Mouse (Mus musculus) kidney, postnatal 0 days (tissue): Measurements from ENCODE around the gene Tm9sf1. TPM values are rescaled to one million over a fixed set of nuclear protein-coding genes. Genes with fewer than 3 reads are reported as not detected.

Experiments used
- ATAC-seq: fragments of 200-750 bp; cut with Nextera tagmentation; replicated peaks from 2 replicates; pipeline ENCODE4 v1.8.0; 2017; ENCODE audit warnings: low read depth, moderate number of reproducible peaks, moderate TSS enrichment, moderate library complexity; ENCODE audit not compliant: low FRiP score
- DNase-seq: peaks from one replicate; pipeline ENCODE4 v3.0.0-alpha.2; 2016; ENCODE audit warnings: low spot score
- H3K27ac ChIP-seq: fragments of 300-500 bp; sonication (generic); 2 replicates; pipeline ENCODE4 v1.5.1; 2014; ENCODE audit warnings: mild to moderate bottlenecking
- H3K27me3 ChIP-seq: fragments of 300-500 bp; sonication (generic); 2 replicates; pipeline ENCODE4 v1.6.1; 2014; ENCODE audit warnings: low read length, mixed read lengths; ENCODE audit not compliant: insufficient read depth
- H3K36me3 ChIP-seq: fragments of 300-500 bp; sonication (generic); 2 replicates; pipeline ENCODE4 v1.6.1; 2014; ENCODE audit warnings: low read length, mixed read lengths; ENCODE audit not compliant: insufficient read depth
- H3K4me1 ChIP-seq: fragments of 300-500 bp; sonication (generic); replicated peaks from 2 replicates; pipeline ENCODE4 v1.6.1; 2014; ENCODE audit warnings: antibody characterized with exemption, low read length, mixed read lengths; ENCODE audit not compliant: insufficient read depth
- H3K4me2 ChIP-seq: fragments of 300-500 bp; sonication (generic); 2 replicates; pipeline ENCODE4 v1.6.1; 2014; ENCODE audit warnings: mild to moderate bottlenecking, low read length, moderate library complexity, mixed read lengths
- H3K4me3 ChIP-seq: fragments of 300-500 bp; sonication (generic); replicated peaks from 2 replicates; pipeline ENCODE4 v1.5.1; 2014; ENCODE audit warnings: low read depth, low read length
- H3K9ac ChIP-seq: fragments of 300-500 bp; sonication (generic); 2 replicates; pipeline ENCODE4 v1.6.1; 2014; ENCODE audit warnings: low read depth, low read length
- H3K9me3 ChIP-seq: fragments of 300-500 bp; sonication (generic); replicated peaks from 2 replicates; pipeline ENCODE4 v1.6.1; 2016; ENCODE audit warnings: low read length, inconsistent platforms, mixed read lengths
- CTCF ChIP-seq: IDR thresholded peaks from 2 replicates; pipeline ENCODE4 v1.5.1; 2016; ENCODE audit warnings: antibody characterized with exemption, low read depth, mild to moderate bottlenecking, moderate library complexity
- WGBS: fragments of 180-500 bp; shearing (Covaris S2); extraction: QIAGEN DNeasy Blood & Tissue Kit; methylation state at CpG from one replicate; pipeline ENCODE4 v1.1.7; 2014; 5-methylcytosine and 5-hydroxymethylcytosine counted together
- polyA plus RNA-seq: library from polyadenylated mRNA; unstranded; fragments of >200 nt; fragmentation: Nextera tagmentation; extraction: Ambion mirVana; gene quantifications from 2 replicates; pipeline ENCODE4 v1.2.1, GENCODE M21; 2015

The Tm9sf1 gene
- polyA plus RNA-seq, 1 experiment from 2014 or later, result 108 TPM

GRCm38 (mm10) chr14:55671833-55672740 is 28.5 kb upstream of the Tm9sf1 start, which contains the start of the genes Gmpr2 and Nedd8:
Gene Gmpr2 (plus strand): TSS chr14:55671941.
Gene Nedd8 (minus strand): TSS chr14:55672124.
- under 1% methylated on average over 38 of the region's 38 CpGs for WGBS
- no peaks in the 10 kb centered on the region for H3K27me3 ChIP-seq
- TF ChIP-seq CTCF, result no peak
- peak; percentile 94 for ATAC-seq
- H3K4me1 ChIP-seq, result peaks cover 13% of the 10 kb centered on the region
- H3K27ac ChIP-seq, result peak within 1 kb of the TSS; percentile 82
- peak within 1 kb of the TSS; percentile 81 for H3K9ac ChIP-seq
- H3K4me3 ChIP-seq, result peak within 1 kb of the TSS; percentile 70
- DNase-seq, result peak; percentile 99
- H3K36me3 ChIP-seq, result peaks cover 14% of the 10 kb centered on the region
- H3K4me2 ChIP-seq, result peak within 1 kb of the TSS; percentile 76
- H3K9me3 ChIP-seq, result no peaks in the 10 kb centered on the region

- DNase-seq (no peak), ATAC-seq (peak; percentile 37; the same call in 1 of the 2 replicates)
- H3K9me3 ChIP-seq, result no peaks in the 10 kb centered on the region
- 0 out of 2 replicates have a peak, but pooled peaks have one; percentile 9 for TF ChIP-seq CTCF
- peak overlapping the region; percentile 81 for H3K9ac ChIP-seq
- WGBS, result under 1% methylated on average over 12 of the region's 12 CpGs
- peak overlapping the region; percentile 82 for H3K27ac ChIP-seq
- H3K4me3 ChIP-seq, result peak overlapping the region; percentile 70
- H3K27me3 ChIP-seq, result no peaks in the 10 kb centered on the region
- peak overlapping the region; percentile 76 for H3K4me2 ChIP-seq
- H3K4me1 ChIP-seq, result peaks cover 13% of the 10 kb centered on the region
- H3K36me3 ChIP-seq, result peaks cover 13% of the 10 kb centered on the region
Measured at GRCm38 (mm10) chr14:55671486-55671832, 27.9 kb upstream of the Tm9sf1 start.

GRCm38 (mm10) chr14:55660636-55661035 is 17.0 kb upstream of the Tm9sf1 start:
- Histone ChIP-seq H3K4me2 (0 out of 2 replicates have a peak overlapping the region, but pooled peaks have one; percentile 53), H3K9ac (0 out of 2 replicates have a peak overlapping the region, but pooled peaks have one; percentile 8), H3K27ac (no peak overlapping the region), H3K9me3 (no peaks in the 10 kb centered on the region), H3K4me3 (no peak overlapping the region; the same call in 1 of the 2 replicates), H3K4me1 (0 out of 2 replicates have a peak, but pooled peaks cover 3% of the 10 kb centered on the region), H3K36me3 (peaks cover 14% of the 10 kb centered on the region; the same call in 1 of the 2 replicates), H3K27me3 (no peaks in the 10 kb centered on the region)
- no peak for DNase-seq
- WGBS, result 56% methylated on average over 2 of the region's 2 CpGs
- ATAC-seq, result no peak
- no peak for TF ChIP-seq CTCF

GRCm38 (mm10) chr14:55659960-55660573 is 16.5 kb upstream of the Tm9sf1 start, which contains the start of gene Mdp1:
Gene Mdp1 (minus strand): TSS chr14:55660508.
- Histone ChIP-seq H3K27ac (peak within 1 kb of the TSS; percentile 60; the same call in 1 of the 2 replicates), H3K4me2 (peak within 1 kb of the TSS; percentile 53)

GRCm38 (mm10) chr14:55658011-55658410 is 14.4 kb upstream of the Tm9sf1 start:
- TF ChIP-seq CTCF, result no peak
- H3K9ac ChIP-seq, result no peak overlapping the region
- H3K27me3 ChIP-seq, result no peaks in the 10 kb centered on the region
- H3K4me1 ChIP-seq, result 0 out of 2 replicates have a peak, but pooled peaks cover 3% of the 10 kb centered on the region
- H3K4me2 ChIP-seq, result no peak overlapping the region
- H3K27ac ChIP-seq, result no peak overlapping the region
- H3K4me3 ChIP-seq, result no peak overlapping the region
- WGBS, result 81% methylated on average over 5 of the region's 5 CpGs
- DNase-seq (no peak), ATAC-seq (peak; percentile 61)
- no peaks in the 10 kb centered on the region for H3K9me3 ChIP-seq
- H3K36me3 ChIP-seq, result peaks cover 11% of the 10 kb centered on the region; the same call in 1 of the 2 replicates

More at GRCm38 (mm10) chr14:55659960-55660573, 16.5 kb upstream of the Tm9sf1 start, which contains the start of gene Mdp1:
- no peaks in the 10 kb centered on the region for H3K27me3 ChIP-seq
- H3K9me3 ChIP-seq, result no peaks in the 10 kb centered on the region
- H3K4me3 ChIP-seq, result peak within 1 kb of the TSS; percentile 72
- H3K36me3 ChIP-seq, result peaks cover 14% of the 10 kb centered on the region; the same call in 1 of the 2 replicates
- ATAC-seq (peak; percentile 88), DNase-seq (peak; percentile 95)
- peak; percentile 57 for TF ChIP-seq CTCF
- peak within 1 kb of the TSS; percentile 77 for H3K9ac ChIP-seq
- under 1% methylated on average over 39 of the region's 39 CpGs for WGBS
- 0 out of 2 replicates have a peak, but pooled peaks cover 3% of the 10 kb centered on the region for H3K4me1 ChIP-seq

GRCm38 (mm10) chr14:55656935-55657334 is 13.3 kb upstream of the Tm9sf1 start:
- DNase-seq, result no peak
- WGBS, result 87% methylated on average over 3 of the region's 3 CpGs
- no peak for TF ChIP-seq CTCF

More at GRCm38 (mm10) chr14:55656935-55657334, 13.3 kb upstream of the Tm9sf1 start:
- Histone ChIP-seq H3K4me1 (0 out of 2 replicates have a peak, but pooled peaks cover 3% of the 10 kb centered on the region), H3K27me3 (no peaks in the 10 kb centered on the region), H3K4me2 (no peak overlapping the region), H3K9ac (no peak overlapping the region), H3K4me3 (no peak overlapping the region), H3K27ac (no peak overlapping the region), H3K36me3 (peaks cover 6% of the 10 kb centered on the region; the same call in 1 of the 2 replicates), H3K9me3 (no peaks in the 10 kb centered on the region)
- ATAC-seq, result no peak
